Mouse (Mus musculus) spleen, adult 2 months (tissue): ENCODE data around the gene E2f4.

Experiments used
- CTCF ChIP-seq: fragments of 200-500 bp; IDR thresholded peaks from 2 replicates; pipeline ENCODE4 v1.5.1; 2011; ENCODE audit warnings: mild to moderate bottlenecking, inconsistent platforms; ENCODE audit not compliant: insufficient read depth, insufficient read length, insufficient replicate concordance; ENCODE audit errors: extremely low read depth
- POLR2A ChIP-seq: fragments of 200-500 bp; IDR thresholded peaks from 2 replicates; pipeline ENCODE4 v1.6.1; 2011; ENCODE audit warnings: low read depth, low read length, inconsistent platforms

DNA sequence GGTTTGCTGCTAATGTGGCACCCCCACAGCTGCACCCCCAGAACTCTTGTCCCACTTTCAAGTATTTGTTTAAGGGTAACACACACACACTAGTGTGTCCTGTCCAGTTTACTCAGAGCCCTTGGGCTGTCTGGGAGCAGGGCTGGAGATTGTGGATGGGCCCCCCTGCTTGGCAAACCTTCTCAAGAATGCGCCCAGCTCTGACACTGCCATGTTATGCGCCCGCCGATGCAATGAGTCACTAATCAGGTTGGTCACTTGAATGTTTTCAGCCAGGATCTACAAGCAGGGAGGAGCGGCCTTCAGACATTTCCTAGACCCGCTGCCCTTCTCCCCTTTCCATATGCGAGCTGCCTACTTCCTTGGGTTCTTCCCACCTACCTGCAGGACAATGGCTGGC lies 5.0 kb upstream of the E2f4 start:
- no peak for TF ChIP-seq POLR2A
- TF ChIP-seq CTCF = no peak
